Mouse (Mus musculus): Measurements from ENCODE around the gene Olfr877.

Gene Olfr877

GRCm38 (mm10) chr9:37853969-37854368, at the start of gene Olfr877:
TSS of gene Olfr877 (plus strand) at chr9:37854269.
- DNase-seq (ENCODE audit: low spot score in 2 of 2) = no peak

- DNase-seq (ENCODE audit: low spot score in 2 of 2) = no peak
Measured at GRCm38 (mm10) chr9:37807235-37807634, 46.8 kb upstream of the Olfr877 start.

GRCm38 (mm10) chr9:37808456-37808855, 45.6 kb upstream of the Olfr877 start:
- no peak for DNase-seq (ENCODE audit: low spot score in 2 of 2)

GRCm38 (mm10) chr9:37808976-37809375, 45.1 kb upstream of the Olfr877 start:
- DNase-seq (ENCODE audit: low spot score in 2 of 2) = no peak

- peak in 1 of 2 experiments; percentile 56 for DNase-seq (ENCODE audit: low spot score in 2 of 2)
Measured at GRCm38 (mm10) chr9:37814696-37815095, 39.4 kb upstream of the Olfr877 start.

- no peak for DNase-seq (ENCODE audit: low spot score in 2 of 2)
Measured at GRCm38 (mm10) chr9:37829881-37830280, 24.2 kb upstream of the Olfr877 start.

GRCm38 (mm10) chr9:37833341-37833740, 20.7 kb upstream of the Olfr877 start:
- no peak for DNase-seq (ENCODE audit: low spot score in 2 of 2)

GRCm38 (mm10) chr9:37849267-37849666, 4.8 kb upstream of the Olfr877 start:
- no peak for DNase-seq (ENCODE audit: low spot score in 2 of 2)

GRCm38 (mm10) chr9:37863325-37863724, 9.3 kb downstream of the Olfr877 start:
- DNase-seq (ENCODE audit: low spot score in 2 of 2) = peak; percentile 20 to 26

GRCm38 (mm10) chr9:37870246-37870645, 16.2 kb downstream of the Olfr877 start:
- DNase-seq (ENCODE audit: low spot score in 2 of 2) = no peak

- DNase-seq (ENCODE audit: low spot score in 2 of 2) = peak in 1 of 2 experiments; percentile 26
Measured at GRCm38 (mm10) chr9:37871097-37871496, 17.0 kb downstream of the Olfr877 start.

GRCm38 (mm10) chr9:37871536-37871935, 17.5 kb downstream of the Olfr877 start:
- no peak for DNase-seq (ENCODE audit: low spot score in 2 of 2)

- DNase-seq (ENCODE audit: low spot score in 2 of 2) = peak in 1 of 2 experiments; percentile 46
Measured at GRCm38 (mm10) chr9:37890960-37891359, 36.9 kb downstream of the Olfr877 start.

- DNase-seq (ENCODE audit: low spot score in 2 of 2) = no peak
Measured at GRCm38 (mm10) chr9:37896661-37897060, 42.6 kb downstream of the Olfr877 start, which contains the start of gene Olfr145. TSS of gene Olfr145 (plus strand) at chr9:37896724.

GRCm38 (mm10) chr9:37905555-37905954, 51.5 kb downstream of the Olfr877 start:
- peak in 1 of 2 experiments; percentile 59 for DNase-seq (ENCODE audit: low spot score in 2 of 2)
